Mouse (Mus musculus): ENCODE data around the gene Scai. TPM values are rescaled to one million over a fixed set of nuclear protein-coding genes. Genes with fewer than 3 reads are reported as not detected.

The Scai gene
- polyA plus RNA-seq (2015; fragmentation: Nextera tagmentation; extraction: Ambion mirVana): 3.9 and 4.5 TPM in 2 replicates

GRCm38 (mm10) chr2:39190561-39191056 lies at the start of gene Scai:
TSS of gene Scai (minus strand) at chr2:39190734.

GRCm38 (mm10) chr2:39226019-39226640 lies 35.6 kb upstream of the Scai start, which contains the start of gene Ppp6c:
TSS of gene Ppp6c (minus strand) at chr2:39226451.

GRCm38 (mm10) chr2:39065400-39065987 lies 125.0 kb downstream of the Scai start, which contains the start of gene Golga1:
TSS of gene Golga1 (minus strand) at chr2:39065541.

Other genes starting within 250 kb of the Scai start
- 0.85 and 1.2 TPM in 2 replicates for gene Wdr38, start 193.3 kb downstream of the Scai start, polyA plus RNA-seq (2015; fragmentation: Nextera tagmentation; extraction: Ambion mirVana)
- 126 and 138 TPM in 2 replicates for gene Arpc5l, start 185.4 kb downstream of the Scai start, polyA plus RNA-seq (2015; fragmentation: Nextera tagmentation; extraction: Ambion mirVana)
- gene Rpl35, start 185.1 kb downstream of the Scai start, polyA plus RNA-seq (2015; fragmentation: Nextera tagmentation; extraction: Ambion mirVana): 1,307 and 2,501 TPM in 2 replicates
- 12.5 and 18.2 TPM in 2 replicates for gene Golga1, start 125.2 kb downstream of the Scai start, polyA plus RNA-seq (2015; fragmentation: Nextera tagmentation; extraction: Ambion mirVana)
- 54.4 and 79.9 TPM in 2 replicates for gene Ppp6c, start 35.7 kb upstream of the Scai start, polyA plus RNA-seq (2015; fragmentation: Nextera tagmentation; extraction: Ambion mirVana)